Mouse (Mus musculus): ENCODE measurements around the gene Sspo.
A peak's percentile ranks its signal among the peaks of the same experiment; 100 is the strongest.

Sspo gene

GRCm38 (mm10) chr6:48428769-48429557 lies 19.1 kb upstream of the Sspo start:
- H3K36me3 ChIP-seq (ENCODE audit: insufficient read depth, low read length): no peaks in the 10 kb centered on the region
- H3K9me3 ChIP-seq (ENCODE audit: low read length): no peaks in the 10 kb centered on the region
- TF ChIP-seq NANOG (IDR thresholded peaks at IDR 0.05; ENCODE audit: borderline replicate concordance, low read length) (no peak), CTCF (conservative IDR thresholded peaks at IDR 0.05; ENCODE audit: low read length) (no peak), POU5F1 (IDR thresholded peaks at IDR 0.05; ENCODE audit: borderline replicate concordance, low read length) (no peak)
- no peak overlapping the region for H3K4me3 ChIP-seq (replicated peaks; ENCODE audit: low read length)
- H3K4me1 ChIP-seq (replicated peaks; ENCODE audit: low read depth, low read length): 0 out of 2 replicates have a peak, but pooled peaks cover 3% of the 10 kb centered on the region
- H3K27me3 ChIP-seq (ENCODE audit: insufficient read depth, low read length): peaks cover 41% of the 10 kb centered on the region

GRCm38 (mm10) chr6:48430748-48431147 lies 17.3 kb upstream of the Sspo start:
- no peak for TF ChIP-seq NANOG (IDR thresholded peaks at IDR 0.05; ENCODE audit: borderline replicate concordance, low read length)
- no peak for TF ChIP-seq POU5F1 (IDR thresholded peaks at IDR 0.05; ENCODE audit: borderline replicate concordance, low read length)
- no peak for TF ChIP-seq CTCF (conservative IDR thresholded peaks at IDR 0.05; ENCODE audit: low read length)
- H3K4me1 ChIP-seq (replicated peaks; ENCODE audit: low read depth, low read length): 0 out of 2 replicates have a peak, but pooled peaks cover 3% of the 10 kb centered on the region
- no peak overlapping the region for H3K4me3 ChIP-seq (replicated peaks; ENCODE audit: low read length)
- peaks cover 52% of the 10 kb centered on the region for H3K27me3 ChIP-seq (ENCODE audit: insufficient read depth, low read length)
- H3K36me3 ChIP-seq (ENCODE audit: insufficient read depth, low read length): no peaks in the 10 kb centered on the region
- no peaks in the 10 kb centered on the region for H3K9me3 ChIP-seq (ENCODE audit: low read length)

GRCm38 (mm10) chr6:48432893-48433816 lies 14.9 kb upstream of the Sspo start:
- H3K36me3 ChIP-seq (ENCODE audit: insufficient read depth, low read length): no peaks in the 10 kb centered on the region
- H3K4me1 ChIP-seq (replicated peaks; ENCODE audit: low read depth, low read length): peaks cover 15% of the 10 kb centered on the region
- no peak overlapping the region for H3K4me3 ChIP-seq (replicated peaks; ENCODE audit: low read length)
- TF ChIP-seq POU5F1 (IDR thresholded peaks at IDR 0.05; ENCODE audit: borderline replicate concordance, low read length) (no peak), CTCF (conservative IDR thresholded peaks at IDR 0.05; ENCODE audit: low read length) (no peak), NANOG (IDR thresholded peaks at IDR 0.05; ENCODE audit: borderline replicate concordance, low read length) (no peak)
- peaks cover 67% of the 10 kb centered on the region for H3K27me3 ChIP-seq (ENCODE audit: insufficient read depth, low read length)
- no peaks in the 10 kb centered on the region for H3K9me3 ChIP-seq (ENCODE audit: low read length)

- peaks cover 25% of the 10 kb centered on the region for H3K4me1 ChIP-seq (replicated peaks; ENCODE audit: low read depth, low read length)
- H3K4me3 ChIP-seq (replicated peaks; ENCODE audit: low read length): no peak overlapping the region
- no peaks in the 10 kb centered on the region for H3K9me3 ChIP-seq (ENCODE audit: low read length)
- peaks cover 76% of the 10 kb centered on the region for H3K27me3 ChIP-seq (ENCODE audit: insufficient read depth, low read length)
- TF ChIP-seq CTCF (conservative IDR thresholded peaks at IDR 0.05; ENCODE audit: low read length): no peak
- TF ChIP-seq NANOG (IDR thresholded peaks at IDR 0.05; ENCODE audit: borderline replicate concordance, low read length): no peak
- no peak for TF ChIP-seq POU5F1 (IDR thresholded peaks at IDR 0.05; ENCODE audit: borderline replicate concordance, low read length)
- no peaks in the 10 kb centered on the region for H3K36me3 ChIP-seq (ENCODE audit: insufficient read depth, low read length)
Measured at GRCm38 (mm10) chr6:48434651-48435050, 13.4 kb upstream of the Sspo start.

- no peaks in the 10 kb centered on the region for H3K36me3 ChIP-seq (ENCODE audit: insufficient read depth, low read length)
- H3K9me3 ChIP-seq (ENCODE audit: low read length): no peaks in the 10 kb centered on the region
- peaks cover 30% of the 10 kb centered on the region for H3K4me1 ChIP-seq (replicated peaks; ENCODE audit: low read depth, low read length)
- H3K27me3 ChIP-seq (ENCODE audit: insufficient read depth, low read length): peaks cover 76% of the 10 kb centered on the region
- TF ChIP-seq CTCF (conservative IDR thresholded peaks at IDR 0.05; ENCODE audit: low read length) (no peak), NANOG (IDR thresholded peaks at IDR 0.05; ENCODE audit: borderline replicate concordance, low read length) (no peak), POU5F1 (IDR thresholded peaks at IDR 0.05; ENCODE audit: borderline replicate concordance, low read length) (no peak)
- H3K4me3 ChIP-seq (replicated peaks; ENCODE audit: low read length): no peak overlapping the region
Measured at GRCm38 (mm10) chr6:48435111-48435510, 12.9 kb upstream of the Sspo start.

- H3K27me3 ChIP-seq (ENCODE audit: insufficient read depth, low read length): peaks cover 76% of the 10 kb centered on the region
- H3K9me3 ChIP-seq (ENCODE audit: low read length): no peaks in the 10 kb centered on the region
- peaks cover 36% of the 10 kb centered on the region for H3K4me1 ChIP-seq (replicated peaks; ENCODE audit: low read depth, low read length)
- H3K36me3 ChIP-seq (ENCODE audit: insufficient read depth, low read length): no peaks in the 10 kb centered on the region
- no peak for TF ChIP-seq POU5F1 (IDR thresholded peaks at IDR 0.05; ENCODE audit: borderline replicate concordance, low read length)
- H3K4me3 ChIP-seq (replicated peaks; ENCODE audit: low read length): no peak overlapping the region
Measured at GRCm38 (mm10) chr6:48435706-48436349, 12.2 kb upstream of the Sspo start.

GRCm38 (mm10) chr6:48437679-48438376 lies 10.2 kb upstream of the Sspo start:
- Histone ChIP-seq H3K4me1 (replicated peaks; ENCODE audit: low read depth, low read length) (peaks cover 41% of the 10 kb centered on the region), H3K4me3 (replicated peaks; ENCODE audit: low read length) (peak overlapping the region; percentile 78), H3K9me3 (ENCODE audit: low read length) (peaks cover 14% of the 10 kb centered on the region), H3K27me3 (ENCODE audit: insufficient read depth, low read length) (peaks cover 90% of the 10 kb centered on the region), H3K36me3 (ENCODE audit: insufficient read depth, low read length) (no peaks in the 10 kb centered on the region)
- TF ChIP-seq CTCF (conservative IDR thresholded peaks at IDR 0.05; ENCODE audit: low read length) (no peak), NANOG (IDR thresholded peaks at IDR 0.05; ENCODE audit: borderline replicate concordance, low read length) (no peak), POU5F1 (IDR thresholded peaks at IDR 0.05; ENCODE audit: borderline replicate concordance, low read length) (no peak)

Measured in E14TG2a.4 (cell line).